Mouse (Mus musculus) liver, adult 2 months (tissue): ENCODE measurements around the gene Ap2a2.

ENCODE experiments used
- CTCF ChIP-seq: fragments of 200-500 bp; IDR thresholded peaks from 2 replicates; pipeline ENCODE4 v1.5.1; 2011; ENCODE audit warnings: low read depth, low read length, control low read depth
- POLR2A ChIP-seq: fragments of 200-500 bp; IDR thresholded peaks from 2 replicates; pipeline ENCODE4 v1.6.1; 2011; ENCODE audit warnings: low read length, control low read depth; ENCODE audit not compliant: insufficient read depth; ENCODE audit errors: extremely low read depth

DNA sequence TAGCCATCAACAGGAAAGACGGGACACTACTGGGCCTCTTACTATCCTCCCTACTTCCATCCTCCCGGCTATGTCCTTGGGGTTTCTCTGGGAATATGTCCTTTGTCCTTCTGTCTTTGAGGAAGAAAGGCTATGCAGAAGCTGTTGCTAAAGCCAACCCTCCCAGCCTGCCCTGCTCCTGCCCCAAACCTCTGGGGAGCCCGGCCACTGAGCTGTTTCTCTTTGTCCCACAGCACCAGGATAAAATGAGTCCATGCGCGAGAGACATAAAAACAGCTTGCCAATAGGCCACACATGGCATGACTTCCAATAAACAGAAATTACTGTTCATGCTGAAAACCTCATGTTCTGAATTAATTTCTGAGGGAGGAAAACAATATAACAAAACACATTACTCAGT, 43.7 kb upstream of the Ap2a2 start:
- TF ChIP-seq POLR2A (no peak), CTCF (no peak)
